Mouse (Mus musculus) regulatory T cell (primary cell): ENCODE measurements at regions not wholly inside any gene's neighbourhood (a gene's known extent, or its start where the extent isn't known, plus 50 kb on each side); places are given as distances from the start of the nearest gene placed in this dataset.

ENCODE experiments used
- in situ Hi-C: fragments of 300-600 bp; cut with MboI, MseI; formaldehyde crosslinking; loops from one replicate; pipeline ENCODE4 v1.15.1; 2025; ENCODE audit warnings: high pct_unique_total_duplicates

DNA sequence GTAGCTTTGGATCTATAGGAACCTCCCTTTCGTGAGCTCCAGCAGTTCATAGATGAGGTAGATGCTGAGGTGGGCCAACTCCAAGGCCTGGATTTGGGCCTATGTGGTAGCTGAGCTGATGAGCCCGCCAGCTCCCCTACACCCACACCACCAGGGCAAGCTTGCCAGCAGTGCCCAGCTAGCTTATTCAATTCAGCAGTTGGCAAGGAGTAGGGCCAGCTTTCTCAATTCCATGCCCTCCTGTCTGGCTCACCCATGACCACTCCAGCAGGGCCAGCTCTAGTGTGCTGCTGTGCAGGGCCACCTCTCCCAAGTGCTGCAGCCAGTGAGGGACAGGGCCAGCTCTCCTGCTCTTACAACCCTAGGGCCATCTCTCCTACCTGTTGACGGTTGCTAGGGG is 97.1 kb upstream of the Tbc1d2b start:
- in situ Hi-C loops = loop anchor here (25.0 kb wide), 1 partner anchor 770 kb away; no protein-coding TSS in a partner anchor

DNA sequence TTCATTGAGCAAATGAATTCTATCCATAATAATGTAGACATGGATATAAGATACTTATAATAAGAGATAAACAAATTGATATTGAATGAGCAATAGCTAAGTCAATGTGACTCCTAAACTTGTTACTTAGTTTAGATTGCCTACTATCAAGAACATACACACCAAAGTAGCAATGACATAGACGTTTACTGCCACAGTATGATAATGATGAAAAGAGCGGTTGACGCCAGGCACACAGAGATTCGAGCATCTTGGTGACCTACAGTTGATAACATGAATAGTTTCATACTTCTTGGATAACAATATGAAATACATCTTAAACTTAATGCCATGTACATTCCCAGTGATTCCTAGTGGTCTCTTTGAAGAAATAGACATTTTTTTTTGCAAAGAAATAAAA is 55.9 kb upstream of the Tbc1d2b start:
- in situ Hi-C loops = no loop called here
